Mouse (Mus musculus): ENCODE data around the gene Fmo5. TPM values are rescaled to one million over a fixed set of nuclear protein-coding genes. Genes with fewer than 3 reads are reported as not detected.

Gene Fmo5
- total and polyA plus RNA-seq, 3 experiments = 0.39 to 0.55 (median 0.40) TPM

- Histone ChIP-seq H3K79me2 (replicated peaks; ENCODE audit: control insufficient read depth, extremely low read depth, insufficient read depth, poor library complexity, severe bottlenecking) (no peaks in the 10 kb centered on the region), H3K27me3 (replicated peaks) (peaks cover 9% of the 10 kb centered on the region), H3K9me3 (replicated peaks; ENCODE audit: low read length) (no peaks in the 10 kb centered on the region), H3K4me2 (ENCODE audit: insufficient read depth, low read depth, poor library complexity, severe bottlenecking) (no peak overlapping the region), H3K4me3 (replicated peaks in 1 of 3; ENCODE audit: low read depth in 2 of 3, low read length in 2 of 3, poor library complexity in 1 of 3) (no peak overlapping the region), H3K27ac (ENCODE audit: insufficient read depth, low read depth) (no peak overlapping the region), H3K4me1 (ENCODE audit: control insufficient read depth in 1 of 2, insufficient read depth in 2 of 2) (peaks cover 0 to 8% of the 10 kb centered on the region in 2 experiments; a peak in 2 of 4 replicates), H3K9ac (ENCODE audit: insufficient read depth, low read depth) (no peak overlapping the region), H3K36me3 (replicated peaks in 1 of 2; ENCODE audit: control insufficient read depth in 1 of 2, insufficient read depth in 1 of 2, low read length in 1 of 2) (no peaks in the 10 kb centered on the region)
- no peak for DNase-seq (ENCODE audit: extremely low read depth)
- TF ChIP-seq CHD1 (IDR thresholded peaks at IDR 0.05; ENCODE audit: low read depth, low read length) = no peak
- no peak for TF ChIP-seq USF1 (IDR thresholded peaks at IDR 0.05; ENCODE audit: low read depth, low read length)
- TF ChIP-seq ZNF384 (IDR thresholded peaks at IDR 0.05; ENCODE audit: low read depth, low read length) = no peak
- no peak for TF ChIP-seq MEF2A (IDR thresholded peaks at IDR 0.05; ENCODE audit: borderline replicate concordance, low read depth, low read length)
- no peak for TF ChIP-seq PAX5 (IDR thresholded peaks at IDR 0.05; ENCODE audit: low read length)
- dilution Hi-C loops (cut with MboI; ENCODE audit: extremely low pct_ligation_motif_present, extremely low pct_unique_long_range_greater_than_20kb, low sequenced_read_pairs) (no loop called here), in situ Hi-C loops (cut with MboI; ENCODE audit: low pct_ligation_motif_present, low pct_unique_long_range_greater_than_20kb, low sequenced_read_pairs) (loop anchor here (25.0 kb wide), 1 partner anchor 476 kb away; the partner anchor contains the start of gene Adam30)
Measured at GRCm38 (mm10) chr3:97686372-97687117, 57.9 kb downstream of the Fmo5 start.

- in situ Hi-C loops (cut with MboI; ENCODE audit: low pct_ligation_motif_present, low pct_unique_long_range_greater_than_20kb, low sequenced_read_pairs) = loop anchor here (25.0 kb wide), 1 partner anchor 473 kb away; the partner anchor contains the start of gene Adam30
- Histone ChIP-seq H3K27me3 (replicated peaks) (peaks cover 18% of the 10 kb centered on the region), H3K4me2 (ENCODE audit: insufficient read depth, low read depth, poor library complexity, severe bottlenecking) (no peak overlapping the region), H3K4me1 (ENCODE audit: control insufficient read depth in 1 of 2, insufficient read depth in 2 of 2) (no peaks in the 10 kb centered on the region), H3K36me3 (replicated peaks in 1 of 2; ENCODE audit: control insufficient read depth in 1 of 2, insufficient read depth in 1 of 2, low read length in 1 of 2) (no peaks in the 10 kb centered on the region), H3K4me3 (replicated peaks in 1 of 3; ENCODE audit: low read depth in 2 of 3, low read length in 2 of 3, poor library complexity in 1 of 3) (no peak overlapping the region), H3K9me3 (replicated peaks; ENCODE audit: low read length) (no peaks in the 10 kb centered on the region), H3K27ac (ENCODE audit: insufficient read depth, low read depth) (no peak overlapping the region), H3K79me2 (replicated peaks; ENCODE audit: control insufficient read depth, extremely low read depth, insufficient read depth, poor library complexity, severe bottlenecking) (no peaks in the 10 kb centered on the region), H3K9ac (ENCODE audit: insufficient read depth, low read depth) (no peak overlapping the region)
- no peak for DNase-seq (ENCODE audit: extremely low read depth)
- no peak for TF ChIP-seq MAFK (IDR thresholded peaks at IDR 0.05; ENCODE audit: insufficient replicate concordance, low read length)
- TF ChIP-seq USF2 (conservative IDR thresholded peaks at IDR 0.05; ENCODE audit: low read depth, low read length) = no peak
- no peak for TF ChIP-seq CTCF (conservative IDR thresholded peaks at IDR 0.05 in 1 of 2, IDR thresholded peaks at IDR 0.05 in 1 of 2; ENCODE audit: low read depth in 2 of 2, low read length in 2 of 2)
- TF ChIP-seq RAD21 (IDR thresholded peaks at IDR 0.05; ENCODE audit: low read depth, low read length) = no peak
- dilution Hi-C loops (cut with MboI; ENCODE audit: extremely low pct_ligation_motif_present, extremely low pct_unique_long_range_greater_than_20kb, low sequenced_read_pairs) = no loop called here
Measured at GRCm38 (mm10) chr3:97689289-97689688, 60.7 kb downstream of the Fmo5 start.

GRCm38 (mm10) chr3:97690590-97690989 lies 62.0 kb downstream of the Fmo5 start:
- Histone ChIP-seq H3K4me2 (ENCODE audit: insufficient read depth, low read depth, poor library complexity, severe bottlenecking) (no peak overlapping the region), H3K36me3 (replicated peaks in 1 of 2; ENCODE audit: control insufficient read depth in 1 of 2, insufficient read depth in 1 of 2, low read length in 1 of 2) (no peaks in the 10 kb centered on the region), H3K27ac (ENCODE audit: insufficient read depth, low read depth) (no peak overlapping the region), H3K4me1 (ENCODE audit: control insufficient read depth in 1 of 2, insufficient read depth in 2 of 2) (no peaks in the 10 kb centered on the region), H3K9me3 (replicated peaks; ENCODE audit: low read length) (no peaks in the 10 kb centered on the region), H3K27me3 (replicated peaks) (peaks cover 22% of the 10 kb centered on the region), H3K9ac (ENCODE audit: insufficient read depth, low read depth) (no peak overlapping the region), H3K79me2 (replicated peaks; ENCODE audit: control insufficient read depth, extremely low read depth, insufficient read depth, poor library complexity, severe bottlenecking) (no peaks in the 10 kb centered on the region), H3K4me3 (replicated peaks in 1 of 3; ENCODE audit: low read depth in 2 of 3, low read length in 2 of 3, poor library complexity in 1 of 3) (no peak overlapping the region)
- in situ Hi-C loops (cut with MboI; ENCODE audit: low pct_ligation_motif_present, low pct_unique_long_range_greater_than_20kb, low sequenced_read_pairs) = loop anchor here (25.0 kb wide), 1 partner anchor 472 kb away; the partner anchor contains the start of gene Adam30
- no peak for DNase-seq (ENCODE audit: extremely low read depth)
- dilution Hi-C loops (cut with MboI; ENCODE audit: extremely low pct_ligation_motif_present, extremely low pct_unique_long_range_greater_than_20kb, low sequenced_read_pairs) = no loop called here
- TF ChIP-seq ZC3H11A (IDR thresholded peaks at IDR 0.05; ENCODE audit: low read depth, low read length) = no peak
- TF ChIP-seq NELFE (IDR thresholded peaks at IDR 0.05; ENCODE audit: low read depth, low read length) = no peak
- no peak for TF ChIP-seq ZMIZ1 (IDR thresholded peaks at IDR 0.05; ENCODE audit: low read depth, low read length)
- TF ChIP-seq SIN3A (IDR thresholded peaks at IDR 0.05; ENCODE audit: low read length) = no peak
- TF ChIP-seq ZKSCAN1 (IDR thresholded peaks at IDR 0.05; ENCODE audit: borderline replicate concordance, low read depth, low read length) = no peak
